Mouse (Mus musculus) left cerebral cortex, adult 2 months (tissue): ENCODE measurements around the gene Txlna. TPM values are rescaled to one million over a fixed set of nuclear protein-coding genes. Genes with fewer than 3 reads are reported as not detected.
A peak's percentile ranks its signal among the peaks of the same experiment; 100 is the strongest.

Experiments used
- DNase-seq, 2 experiments: peaks; one replicate each; pipeline ENCODE4 v3.0.0; 2021 to 2022; ENCODE audit warnings: low spot score in 2 of 2, mixed read lengths in 1 of 2; ENCODE audit errors: extremely low spot score in 1 of 2
- H3K27ac ChIP-seq: fragments of 200-600 bp; 2 replicates; pipeline ENCODE4 v1.8.1; 2022
- H3K4me3 ChIP-seq: fragments of 200-600 bp; 2 replicates; pipeline ENCODE4 v1.8.1; 2022
- CTCF ChIP-seq: fragments of 200-600 bp; IDR thresholded peaks from 2 replicates; pipeline ENCODE4 v1.8.1; 2022; ENCODE audit warnings: antibody characterized with exemption, mild to moderate bottlenecking, moderate library complexity
- intact Hi-C: fragments of 180-260 bp; cut with DNase I; formaldehyde crosslinking; loops from one replicate; pipeline ENCODE4 v1.15.1; 2025
- long read RNA-seq, 2 experiments: library from polyadenylated mRNA; stranded (forward); transcript quantifications; one replicate each; pipeline ENCODE4 v2.0.0; 2021; ENCODE audit warnings: borderline mapping rate in 2 of 2
- total RNA-seq, 2 experiments: library from RNA; stranded (reverse); gene quantifications; 2 replicates each; pipeline ENCODE4 v1.2.3; 2021

Gene Txlna
- 10 to 100 TPM; 42.1 to 52.1 TPM for total RNA-seq
- long read RNA-seq, experiment 1, full-length matches to known transcripts = 62 of 95 reads
- long read RNA-seq, experiment 1, partial matches to known transcripts = 2 of 95 reads
- long read RNA-seq, experiment 1, other reads (novel, unspliced or antisense) = 31 of 95 reads
- long read RNA-seq, experiment 2, full-length matches to known transcripts = 57 of 90 reads
- long read RNA-seq, experiment 2, partial matches to known transcripts = 3 of 90 reads
- long read RNA-seq, experiment 2, other reads (novel, unspliced or antisense) = 30 of 90 reads

- Histone ChIP-seq H3K27ac (peak within 1 kb of the TSS; percentile 96), H3K4me3 (peak within 1 kb of the TSS; percentile 70)
- intact Hi-C loops = loop anchor here (1.0 to 2.0 kb wide), 2 partner anchors 16 to 31 kb away; partner anchors contain the start of gene Kpna6
- DNase-seq = peak; percentile 96 to 97
- no peak for TF ChIP-seq CTCF
Observed at GRCm38 (mm10) chr4:129640638-129641467, at the start of gene Txlna. Gene Txlna (minus strand): TSS chr4:129641065.

- DNase-seq = no peak
- no peak overlapping the region for H3K4me3 ChIP-seq
- no peak overlapping the region for H3K27ac ChIP-seq
- intact Hi-C loops = no loop called here
- no peak for TF ChIP-seq CTCF
Observed at GRCm38 (mm10) chr4:129684531-129684930, 43.7 kb upstream of the Txlna start.

GRCm38 (mm10) chr4:129683901-129684493 lies 43.1 kb upstream of the Txlna start:
- no peak for TF ChIP-seq CTCF
- no peak for DNase-seq
- intact Hi-C loops = no loop called here
- Histone ChIP-seq H3K4me3 (no peak overlapping the region), H3K27ac (no peak overlapping the region)

DNA sequence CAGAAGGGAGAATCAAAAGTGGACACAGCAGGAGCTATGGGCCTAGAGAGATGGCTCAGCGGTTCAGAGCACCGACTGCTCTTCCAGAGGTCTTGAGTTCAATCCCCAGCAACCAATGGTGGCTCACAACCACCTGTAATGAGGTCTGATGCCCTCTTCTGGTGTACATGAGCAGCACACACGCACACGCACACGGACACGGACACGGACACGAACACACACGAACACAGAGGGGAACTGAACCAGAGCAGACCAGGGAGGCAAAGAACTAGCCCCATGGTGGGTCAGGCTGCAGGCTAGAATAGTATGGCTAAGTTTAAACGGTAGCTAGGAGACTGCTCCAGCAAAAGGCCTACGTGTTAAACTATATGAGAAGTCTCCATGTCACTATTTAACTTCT lies 41.0 kb upstream of the Txlna start:
- TF ChIP-seq CTCF = no peak
- no peak for DNase-seq
- Histone ChIP-seq H3K4me3 (no peak overlapping the region), H3K27ac (no peak overlapping the region)
- intact Hi-C loops = no loop called here

DNA sequence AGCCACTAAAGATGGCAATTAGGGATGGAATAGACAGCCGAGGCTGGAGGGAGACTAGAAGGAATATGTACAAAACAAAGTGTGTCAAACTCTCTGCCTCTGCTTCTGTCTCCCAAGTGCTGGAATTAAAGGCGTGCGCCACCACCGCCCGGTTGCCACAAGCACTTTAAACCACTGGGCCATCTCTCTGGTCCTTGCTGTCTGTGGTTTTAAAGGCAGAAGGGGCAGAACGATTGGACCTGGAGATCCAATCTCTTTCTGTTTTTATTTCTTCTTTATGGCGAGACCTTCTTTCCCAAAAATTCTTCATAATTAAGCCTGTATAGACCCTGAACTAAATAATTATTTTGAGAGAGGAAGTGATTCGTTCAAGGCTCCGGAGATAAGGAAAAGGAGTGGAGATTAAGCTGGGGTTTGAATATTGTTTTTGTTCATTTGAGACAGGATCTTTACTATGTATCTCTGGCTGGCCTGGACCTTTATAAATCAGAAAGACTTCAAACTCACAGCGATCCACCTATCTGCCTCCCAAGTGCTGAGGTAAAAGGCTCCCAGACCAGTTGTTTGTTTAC lies 32.1 kb upstream of the Txlna start:
- intact Hi-C loops = loop anchor here (1.0 to 2.0 kb wide), 3 partner anchors 23 to 70 kb away; partner anchors contain the start of genes Khdrbs1 and Tmem39b
- peak overlapping the region; percentile 93 for H3K27ac ChIP-seq
- H3K4me3 ChIP-seq = peak overlapping the region; percentile 90
- no peak for DNase-seq
- no peak; the same call in 1 of the 2 replicates for TF ChIP-seq CTCF

- H3K4me3 ChIP-seq = peak within 1 kb of the TSS; percentile 90
- intact Hi-C loops = loop anchor here (1.0 to 2.0 kb wide), 3 partner anchors 24 to 71 kb away; partner anchors contain the start of genes Khdrbs1 and Tmem39b
- DNase-seq = peak; percentile 91 to 94
- peak within 1 kb of the TSS; percentile 93 for H3K27ac ChIP-seq
- TF ChIP-seq CTCF = no peak
Observed at GRCm38 (mm10) chr4:129672083-129672877, 31.4 kb upstream of the Txlna start, which contains the start of gene Kpna6. Gene Kpna6 (minus strand): TSS chr4:129672767.

DNA sequence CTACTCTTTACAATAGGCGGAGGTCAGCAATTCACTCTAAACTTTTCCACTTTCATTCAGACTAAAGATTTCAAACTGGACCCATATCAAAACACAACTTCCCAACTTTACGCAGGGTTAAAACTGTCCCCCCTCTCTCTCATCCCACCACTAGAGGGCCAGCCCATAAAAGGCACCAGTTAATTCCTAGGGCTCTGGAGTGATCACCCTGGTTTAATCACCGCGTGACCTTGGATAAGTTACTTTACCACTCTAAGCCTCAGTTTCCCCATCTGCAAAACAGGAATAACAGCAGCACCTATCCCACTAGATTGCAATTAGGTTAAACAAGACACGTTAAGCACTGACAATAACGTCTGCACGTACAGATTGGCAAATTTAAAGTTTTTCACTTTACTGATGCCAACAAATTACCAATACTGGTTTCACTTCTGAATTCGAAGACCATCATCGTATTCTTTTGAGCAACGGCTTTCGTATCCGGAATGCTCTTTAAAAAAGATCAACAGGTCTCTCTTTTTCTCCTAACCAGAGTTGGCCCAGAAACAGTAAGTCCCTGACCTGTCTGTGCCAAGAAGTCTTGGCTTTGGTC lies 30.7 kb upstream of the Txlna start:
- peak; percentile 85 for TF ChIP-seq CTCF
- H3K4me3 ChIP-seq = peak overlapping the region; percentile 90
- H3K27ac ChIP-seq = peak overlapping the region; percentile 93
- intact Hi-C loops = loop anchor here (1.0 to 2.0 kb wide), 3 partner anchors 25 to 71 kb away; partner anchors contain the start of genes Khdrbs1 and Tmem39b
- DNase-seq = no peak

DNA sequence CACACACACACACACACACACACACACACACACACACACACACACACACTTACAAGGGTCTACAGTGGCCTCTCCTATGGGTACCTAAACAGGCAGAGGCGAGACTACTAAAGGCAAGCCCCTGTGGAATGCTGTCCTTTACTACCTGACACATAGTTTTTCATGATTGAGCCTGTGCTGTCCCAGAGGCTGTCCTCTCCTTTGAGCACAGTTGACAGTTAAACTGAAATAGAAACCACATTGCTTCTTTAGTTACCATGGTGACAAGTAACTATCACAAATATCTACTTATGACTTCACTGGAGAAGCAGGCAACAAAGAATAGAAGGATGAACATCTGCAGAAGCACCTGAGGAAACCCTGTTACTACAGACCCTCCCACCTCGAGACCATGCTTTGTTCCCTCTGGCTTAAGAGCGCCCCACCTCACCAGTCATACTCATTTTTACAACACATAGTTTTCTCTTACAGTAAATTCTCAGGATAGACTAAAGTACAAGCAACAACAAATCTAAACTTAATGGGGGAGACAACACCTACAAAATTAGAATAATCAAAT lies 21.5 kb upstream of the Txlna start:
- TF ChIP-seq CTCF = no peak
- intact Hi-C loops = no loop called here
- Histone ChIP-seq H3K4me3 (no peak overlapping the region), H3K27ac (no peak overlapping the region)
- no peak for DNase-seq

GRCm38 (mm10) chr4:129661584-129661983 lies 20.7 kb upstream of the Txlna start:
- Histone ChIP-seq H3K4me3 (no peak overlapping the region), H3K27ac (no peak overlapping the region)
- no peak for DNase-seq
- TF ChIP-seq CTCF = no peak
- intact Hi-C loops = no loop called here

DNA sequence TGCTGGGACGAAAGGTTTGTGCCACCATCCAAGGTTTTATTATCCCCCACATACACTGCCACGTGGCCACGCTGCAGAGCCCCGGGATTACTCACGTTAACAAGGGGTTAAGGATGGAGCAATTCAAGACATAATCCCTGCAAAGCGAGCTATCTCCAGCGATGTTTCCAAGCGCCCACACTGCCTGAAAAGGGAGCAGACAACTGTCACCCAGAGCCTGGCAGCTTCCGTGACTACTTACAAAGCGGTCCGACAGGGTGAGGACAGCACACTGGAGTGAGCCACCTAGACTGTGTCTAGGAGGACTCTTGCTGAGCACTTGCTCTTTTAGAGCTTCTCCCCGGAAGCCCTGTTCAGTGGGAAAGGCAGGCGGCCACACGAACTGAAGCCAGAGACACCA lies 13.9 kb upstream of the Txlna start:
- intact Hi-C loops = no loop called here
- no peak for DNase-seq
- Histone ChIP-seq H3K27ac (peak overlapping the region; percentile 8; the same call in 1 of the 2 replicates), H3K4me3 (no peak overlapping the region)
- no peak for TF ChIP-seq CTCF
